Mouse (Mus musculus) CD4-positive, CD25-positive, alpha-beta regulatory T cell, adult 9 weeks (primary cell): ENCODE measurements around the gene Map10. TPM values are rescaled to one million over a fixed set of nuclear protein-coding genes. Genes with fewer than 3 reads are reported as not detected.

Experiments used
- polyA plus RNA-seq: library from polyadenylated mRNA; unstranded; fragments of 100-300 nt; shearing (Covaris generic); gene quantifications from one replicate; pipeline ENCODE4 v1.2.1, GENCODE M21; 2017

The Map10 gene
- polyA plus RNA-seq = 0.12 TPM

DNA sequence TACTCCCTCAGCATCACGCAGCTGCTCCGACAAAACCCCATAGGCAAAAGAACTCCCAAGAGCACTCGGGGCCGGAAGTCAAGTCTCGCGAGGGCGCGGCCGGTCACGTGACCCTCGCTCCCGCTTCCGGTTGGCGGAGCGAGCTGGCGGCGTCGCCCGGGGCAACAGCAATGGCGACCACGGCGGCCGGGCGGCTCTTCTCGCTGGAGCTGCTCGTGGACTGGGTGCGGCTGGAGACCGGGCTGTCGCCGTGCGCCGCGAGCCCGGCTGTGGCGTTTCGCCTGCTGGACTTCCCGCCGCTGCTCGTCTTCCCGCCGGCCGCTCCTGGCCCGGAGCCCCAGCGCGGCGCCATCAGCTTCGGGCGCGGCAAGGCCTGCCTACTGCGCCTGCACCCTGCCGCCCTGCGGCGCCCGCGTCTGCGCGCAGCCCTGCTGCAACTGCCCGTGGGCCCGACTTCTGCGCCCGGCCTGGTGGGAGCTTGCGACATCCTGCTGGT, at the start of gene Map10:
Gene Map10, plus strand, starts transcription at position 119 of the 496 bp plus-strand sequence.

Other genes with a start within 250 kb of the Map10 start
- gene Sipa1l2, start 100.0 kb upstream of the Map10 start, polyA plus RNA-seq = 1.0 TPM
- 34.2 TPM for gene Ntpcr, start 60.1 kb downstream of the Map10 start, polyA plus RNA-seq
- 0.43 TPM for gene Pcnx2, start 228.5 kb downstream of the Map10 start, polyA plus RNA-seq
- not detected for gene Map3k21, start 240.6 kb downstream of the Map10 start, polyA plus RNA-seq